ENCODE assay signal across 10 mouse cellular contexts in the genomic region with DNA sequence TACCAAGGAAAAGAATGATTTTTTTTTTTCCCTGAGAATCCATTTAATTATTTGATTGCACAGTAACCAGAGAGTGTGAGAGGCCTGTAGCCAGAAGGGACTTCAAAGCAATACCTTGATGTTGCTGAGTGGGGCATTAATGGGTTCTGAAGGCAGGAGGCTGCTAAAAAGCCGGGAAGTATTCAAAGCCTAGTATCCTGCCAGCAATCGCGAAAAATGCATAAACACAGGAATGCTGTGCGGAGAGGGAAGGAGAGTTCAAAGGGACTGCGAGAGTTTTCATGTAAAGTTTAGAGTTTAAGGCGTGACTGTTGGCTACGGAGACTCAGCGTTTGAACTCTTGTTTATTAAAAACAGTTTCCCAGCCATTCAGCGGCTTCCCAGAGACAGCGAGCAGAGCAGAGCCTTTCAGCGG. TPM values are rescaled to one million over a fixed set of nuclear protein-coding genes. Genes with fewer than 3 reads are reported as not detected.
A peak's percentile ranks its signal among the peaks of the same experiment; 100 is the strongest.
DNase-seq lines count a peak whose midpoint lies in the region; ATAC-seq and TF ChIP-seq lines count a peak whose summit lies in the region.
"Had no signal": no experiment of that assay in that cellular context is flagged by ENCODE, and none has a peak within 500 bp of the region (broad histone marks: within the 10 kb centered on the region; RNA-seq: fewer than 3 reads in every experiment).

No protein-coding gene starts in this region.

- no peaks in the 10 kb centered on the region for H3K27me3 ChIP-seq in heart, embryonic 14.5 days (ENCODE audit: control insufficient read depth, insufficient read depth, low read length)
- no peaks in the 10 kb centered on the region for H3K27me3 ChIP-seq in embryonic facial prominence, embryonic 13.5 days
- no peaks in the 10 kb centered on the region for H3K27me3 ChIP-seq in limb, embryonic 11.5 days (ENCODE audit: control insufficient read depth, insufficient read depth, low read length)
- no peaks in the 10 kb centered on the region for H3K27me3 ChIP-seq in midbrain, postnatal 0 days (ENCODE audit: insufficient read depth, low read length)

- no peak overlapping the region for H3K4me3 ChIP-seq in heart, embryonic 14.5 days (ENCODE audit: control insufficient read depth in 1 of 2, insufficient read depth in 1 of 2, low read depth in 1 of 2, low read length in 2 of 2)
- no peak overlapping the region for H3K4me3 ChIP-seq in embryonic facial prominence, embryonic 13.5 days
- no peak overlapping the region for H3K4me3 ChIP-seq in limb, embryonic 11.5 days (ENCODE audit: low read depth, low read length)
- H3K4me3 ChIP-seq in midbrain, postnatal 0 days (ENCODE audit: low read depth, low read length), result no peak overlapping the region

- no peak for TF ChIP-seq CTCF in midbrain, postnatal 0 days (IDR thresholded peaks at IDR 0.05)

- no peak overlapping the region for H3K27ac ChIP-seq in heart, embryonic 14.5 days (replicated peaks in 1 of 2; ENCODE audit: control insufficient read depth in 1 of 2, insufficient read depth in 1 of 2, low read depth in 2 of 2, low read length in 2 of 2)
- peak overlapping the region; percentile 71 for H3K27ac ChIP-seq in embryonic facial prominence, embryonic 13.5 days
- peak overlapping the region; percentile 70 for H3K27ac ChIP-seq in limb, embryonic 11.5 days (replicated peaks; ENCODE audit: low read depth, low read length)
- 0 out of 2 replicates have a peak overlapping the region, but pooled peaks have one; percentile 7 for H3K27ac ChIP-seq in midbrain, postnatal 0 days (ENCODE audit: low read depth, low read length)
- H3K27ac ChIP-seq: liver, embryonic 14.5 days had no signal

- H3K9me3 ChIP-seq in heart, embryonic 14.5 days (ENCODE audit: control insufficient read depth, low read length), result no peaks in the 10 kb centered on the region
- H3K9me3 ChIP-seq in embryonic facial prominence, embryonic 13.5 days, result no peaks in the 10 kb centered on the region
- no peaks in the 10 kb centered on the region for H3K9me3 ChIP-seq in limb, embryonic 11.5 days (ENCODE audit: control insufficient read depth, low read length)
- H3K9me3 ChIP-seq in midbrain, postnatal 0 days (ENCODE audit: low read length), result no peaks in the 10 kb centered on the region

- no peak overlapping the region for H3K9ac ChIP-seq in heart, embryonic 14.5 days (ENCODE audit: low read length)
- no peak overlapping the region for H3K9ac ChIP-seq in embryonic facial prominence, embryonic 13.5 days
- H3K9ac ChIP-seq in limb, embryonic 11.5 days (ENCODE audit: low read length), result no peak overlapping the region
- H3K9ac ChIP-seq in midbrain, postnatal 0 days (replicated peaks; ENCODE audit: low read length, poor library complexity, severe bottlenecking), result no peak overlapping the region
- H3K9ac ChIP-seq: liver, embryonic 14.5 days had no signal

- intact Hi-C loops in left cerebral cortex, postnatal 36 days (cut with DNase I), result no loop called here

- 25% methylated on average over 11 of the region's 11 CpGs for WGBS in heart, embryonic 14.5 days
- WGBS in embryonic facial prominence, embryonic 13.5 days, result 1% methylated on average over 11 of the region's 11 CpGs
- WGBS in limb, embryonic 11.5 days, result under 1% methylated on average over 11 of the region's 11 CpGs
- WGBS in midbrain, postnatal 0 days, result under 1% methylated on average over 11 of the region's 11 CpGs

- no peaks in the 10 kb centered on the region for H3K36me3 ChIP-seq in heart, embryonic 14.5 days (ENCODE audit: control insufficient read depth, insufficient read depth, low read length)
- no peaks in the 10 kb centered on the region for H3K36me3 ChIP-seq in embryonic facial prominence, embryonic 13.5 days
- no peaks in the 10 kb centered on the region for H3K36me3 ChIP-seq in limb, embryonic 11.5 days (ENCODE audit: control insufficient read depth, insufficient read depth, low read length)
- H3K36me3 ChIP-seq in midbrain, postnatal 0 days (ENCODE audit: insufficient read depth, low read length), result no peaks in the 10 kb centered on the region

- H3K4me2 ChIP-seq in heart, embryonic 14.5 days (ENCODE audit: low read length), result peak overlapping the region; percentile 27; the same call in 1 of the 2 replicates
- peak overlapping the region; percentile 40 for H3K4me2 ChIP-seq in embryonic facial prominence, embryonic 13.5 days
- peak overlapping the region; percentile 29; the same call in 1 of the 2 replicates for H3K4me2 ChIP-seq in limb, embryonic 11.5 days (ENCODE audit: low read depth, severe bottlenecking)
- H3K4me2 ChIP-seq in midbrain, postnatal 0 days (ENCODE audit: low read depth, low read length, poor library complexity, severe bottlenecking), result no peak overlapping the region

- no peak for DNase-seq in heart, postnatal 4 days
- DNase-seq in limb, embryonic 11.5 days (ENCODE audit: low spot score), result peak; percentile 69
- DNase-seq in midbrain, postnatal 0 days (ENCODE audit: low spot score), result peak; percentile 25
- no peak for DNase-seq in adipocyte (ENCODE audit: low spot score)
- DNase-seq in left cerebral cortex, postnatal 36 days (ENCODE audit: low spot score in 2 of 2), result no peak
- DNase-seq: kidney, adult 18-20 months had no signal

- peaks cover 6 to 8% of the 10 kb centered on the region in 2 experiments for H3K4me1 ChIP-seq in heart, embryonic 14.5 days (ENCODE audit: control insufficient read depth in 2 of 2, insufficient read depth in 2 of 2, low read length in 2 of 2)
- H3K4me1 ChIP-seq in embryonic facial prominence, embryonic 13.5 days, result peaks cover 35% of the 10 kb centered on the region
- peaks cover 12% of the 10 kb centered on the region for H3K4me1 ChIP-seq in limb, embryonic 11.5 days (ENCODE audit: control insufficient read depth, insufficient read depth, low read length)
- no peaks in the 10 kb centered on the region for H3K4me1 ChIP-seq in midbrain, postnatal 0 days (ENCODE audit: insufficient read depth, low read length)

- ATAC-seq in heart, embryonic 14.5 days (ENCODE audit: insufficient number of reproducible peaks, insufficient read depth, low FRiP score, low read depth), result no peak
- no peak for ATAC-seq in embryonic facial prominence, embryonic 13.5 days (ENCODE audit: insufficient number of reproducible peaks, insufficient read depth, low FRiP score, low TSS enrichment, low read depth)
- ATAC-seq in limb, embryonic 11.5 days (ENCODE audit: insufficient number of reproducible peaks, low FRiP score, low TSS enrichment, low read depth), result no peak
- ATAC-seq in midbrain, postnatal 0 days (ENCODE audit: low FRiP score), result no peak
- ATAC-seq in granulocyte monocyte progenitor cell, adult 5-6 weeks (replicated peaks; ENCODE audit: poor library complexity, severe bottlenecking), result no peak

RNA-seq across cellular contexts. Expression of a gene that starts 41.5 kb away (rescaled TPM):
- 0.93 and 2.6 TPM in 2 replicates for polyA plus RNA-seq in heart, embryonic 14.5 days (2014; fragmentation: Nextera tagmentation; extraction: Ambion mirVana)
- 1 to 10 TPM; 5.8 to 6.3 TPM for total RNA-seq in heart, postnatal 4 days (2021)
- polyA plus RNA-seq in embryonic facial prominence, embryonic 13.5 days (2015; fragmentation: Nextera tagmentation; extraction: Ambion mirVana), result 17.4 and 25.1 TPM in 2 replicates
- 15.4 and 15.8 TPM in 2 replicates for polyA plus RNA-seq in limb, embryonic 11.5 days (2014; fragmentation: Nextera tagmentation; extraction: Ambion mirVana)
- total RNA-seq in midbrain, postnatal 0 days (2014; rRNA removed), result 38.0 and 55.2 TPM in 2 replicates
- 7.5 and 9.7 TPM in 2 replicates for polyA plus RNA-seq in midbrain, postnatal 0 days (2015; fragmentation: Nextera tagmentation; extraction: Ambion mirVana)
- 1.1 and 1.7 TPM in 2 replicates for total RNA-seq in granulocyte monocyte progenitor cell, adult 5-6 weeks (2014; fragmentation: Nextera tagmentation)
- 0.34 and 0.67 TPM in 2 replicates for total RNA-seq in granulocyte monocyte progenitor cell, adult 5-6 weeks (2017)
- total RNA-seq in left cerebral cortex, postnatal 36 days (2021), result 10 to 100 TPM; 33.3 to 34.9 TPM

Comparison
In these comparisons a context has a peak if more than half of its experiments do, and no peak if none do; other contexts are left out.
1. H3K27ac ChIP-seq: peak in embryonic facial prominence, embryonic 13.5 days (single experiment), limb, embryonic 11.5 days (single experiment) and midbrain, postnatal 0 days (single experiment); none in heart, embryonic 14.5 days (0 of 2).
2. DNase-seq: peak in limb, embryonic 11.5 days (single experiment) and midbrain, postnatal 0 days (single experiment); none in heart, postnatal 4 days (single experiment), adipocyte (single experiment) and left cerebral cortex, postnatal 36 days (0 of 2).